Mouse (Mus musculus) lung, embryonic 16.5 days (tissue): ENCODE measurements around the gene Qpctl. TPM values are rescaled to one million over a fixed set of nuclear protein-coding genes. Genes with fewer than 3 reads are reported as not detected.

ENCODE experiments used
- ATAC-seq: fragments of 200-750 bp; cut with Nextera tagmentation; 2 replicates; pipeline ENCODE4 v1.8.0; 2017; ENCODE audit warnings: low read depth, mild to moderate bottlenecking, moderate library complexity
- H3K27ac ChIP-seq: fragments of 300-500 bp; sonication (generic); 2 replicates; pipeline ENCODE4 v1.5.1; 2014; ENCODE audit warnings: mild to moderate bottlenecking, control low read depth, low read length
- H3K27me3 ChIP-seq: fragments of 300-500 bp; sonication (generic); 2 replicates; pipeline ENCODE4 v1.6.1; 2014; ENCODE audit warnings: low read depth, low read length, mixed read lengths; ENCODE audit not compliant: control insufficient read depth, insufficient read depth
- H3K36me3 ChIP-seq: fragments of 300-500 bp; sonication (generic); 2 replicates; pipeline ENCODE4 v1.6.1; 2014; ENCODE audit warnings: low read length; ENCODE audit not compliant: control insufficient read depth, insufficient read depth
- H3K4me1 ChIP-seq: fragments of 300-500 bp; sonication (generic); replicated peaks from 2 replicates; pipeline ENCODE4 v1.6.1; 2014; ENCODE audit warnings: low read length, mixed read lengths; ENCODE audit not compliant: control insufficient read depth, insufficient read depth
- H3K4me2 ChIP-seq: fragments of 300-500 bp; sonication (generic); 2 replicates; pipeline ENCODE4 v1.6.1; 2014; ENCODE audit warnings: low read depth, low read length, control low read depth
- H3K4me3 ChIP-seq: fragments of 300-500 bp; sonication (generic); 2 replicates; pipeline ENCODE4 v1.5.1; 2014; ENCODE audit warnings: mild to moderate bottlenecking, low read length, control low read depth
- H3K9ac ChIP-seq: fragments of 300-500 bp; sonication (generic); 2 replicates; pipeline ENCODE4 v1.6.1; 2014; ENCODE audit warnings: low read length, control low read depth
- H3K9me3 ChIP-seq: fragments of 300-500 bp; sonication (generic); 2 replicates; pipeline ENCODE4 v1.6.1; 2016; ENCODE audit warnings: low read length; ENCODE audit not compliant: control insufficient read depth
- WGBS: fragments of 180-500 bp; shearing (Covaris S2); extraction: QIAGEN DNeasy Blood & Tissue Kit; methylation state at CpG from one replicate; pipeline ENCODE4 v1.1.7; 2014; 5-methylcytosine and 5-hydroxymethylcytosine counted together
- polyA plus RNA-seq: library from polyadenylated mRNA; unstranded; fragments of >200 nt; fragmentation: Nextera tagmentation; extraction: Ambion mirVana; gene quantifications from 2 replicates; pipeline ENCODE4 v1.2.1, GENCODE M21; 2015

Qpctl gene
- polyA plus RNA-seq, 1 experiment from 2014 or later, result 15.7 TPM

DNA sequence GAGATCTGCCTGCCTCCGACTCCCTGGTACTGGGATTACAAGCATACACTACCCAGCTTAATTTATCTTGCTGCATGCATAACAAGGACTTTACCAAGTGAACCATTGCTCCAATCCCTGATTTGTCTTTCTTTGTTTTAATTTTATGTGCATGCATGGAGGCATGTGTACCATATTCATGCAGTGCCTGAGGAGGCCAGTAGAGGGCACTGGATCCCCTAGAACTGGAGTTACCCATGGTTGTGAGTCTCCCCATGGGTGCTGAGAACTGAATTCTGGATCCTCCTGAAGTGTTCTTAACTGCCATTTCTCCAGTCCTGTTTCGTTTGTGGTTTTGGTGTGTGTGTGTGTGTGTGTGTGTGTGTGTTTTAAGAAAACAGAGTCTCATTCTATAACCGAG lies 17.9 kb upstream of the Qpctl start:
- WGBS, result 83% methylated on average over 3 of the region's 3 CpGs

DNA sequence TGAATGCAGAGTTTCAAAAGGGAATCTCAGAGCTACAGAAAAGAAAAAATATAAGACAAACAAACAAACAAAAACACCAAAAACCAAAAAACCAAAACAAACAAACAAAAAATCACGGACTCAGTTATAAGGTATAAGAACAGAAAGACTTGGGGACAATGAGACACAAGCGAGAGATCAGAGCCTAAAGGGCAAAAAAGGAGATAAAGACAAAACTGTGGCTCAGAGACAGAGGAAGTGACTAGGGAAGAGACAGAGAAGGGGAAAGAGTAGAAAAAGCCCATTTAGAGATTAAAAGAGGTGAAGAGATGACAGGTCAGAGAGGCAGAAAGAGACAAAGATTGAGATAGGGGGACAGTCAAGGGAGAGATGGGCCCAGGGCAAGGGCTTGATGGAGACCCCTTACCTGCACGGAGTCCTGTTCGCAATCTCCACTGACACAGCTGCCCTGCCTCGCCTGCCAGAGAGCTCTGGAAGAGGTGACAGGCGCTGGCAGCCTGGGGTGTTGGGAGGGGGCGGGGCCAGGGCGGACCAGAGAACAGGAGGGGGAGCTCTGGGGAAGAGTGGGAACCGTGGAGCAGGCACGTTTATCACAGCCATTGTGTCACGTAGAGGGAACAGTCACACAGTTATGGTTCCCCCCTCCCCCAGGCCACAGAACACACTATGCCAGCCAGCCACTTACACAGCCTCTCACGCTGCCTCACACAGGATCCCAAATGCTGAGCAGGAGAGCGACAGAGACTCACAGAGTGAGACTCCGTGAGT lies 16.7 kb upstream of the Qpctl start, which contains the start of gene Gipr:
Gene Gipr (minus strand): TSS at position 472 of the 768 bp plus-strand sequence.
- peaks cover 6% of the 10 kb centered on the region; the same call in 1 of the 2 replicates for H3K27me3 ChIP-seq
- peak within 1 kb of the TSS; percentile 19 for H3K4me3 ChIP-seq
- 0 out of 2 replicates have a peak, but pooled peaks cover 4% of the 10 kb centered on the region for H3K9me3 ChIP-seq
- H3K4me2 ChIP-seq, result peak within 1 kb of the TSS; percentile 43
- peaks cover 32% of the 10 kb centered on the region for H3K4me1 ChIP-seq
- no peaks in the 10 kb centered on the region for H3K36me3 ChIP-seq
- peak within 1 kb of the TSS; percentile 39; the same call in 1 of the 2 replicates for H3K9ac ChIP-seq
- peak; percentile 47 for ATAC-seq
- 8% methylated on average over 14 of the region's 14 CpGs for WGBS
- H3K27ac ChIP-seq, result peak within 1 kb of the TSS; percentile 47; the same call in 1 of the 2 replicates

More for the DNA sequence above, 17.9 kb upstream of the Qpctl start:
- Histone ChIP-seq H3K4me1 (peaks cover 32% of the 10 kb centered on the region), H3K36me3 (no peaks in the 10 kb centered on the region), H3K9me3 (0 out of 2 replicates have a peak, but pooled peaks cover 4% of the 10 kb centered on the region), H3K4me3 (no peak overlapping the region), H3K27ac (no peak overlapping the region), H3K4me2 (no peak overlapping the region), H3K9ac (no peak overlapping the region), H3K27me3 (peaks cover 6% of the 10 kb centered on the region; the same call in 1 of the 2 replicates)
- no peak for ATAC-seq

DNA sequence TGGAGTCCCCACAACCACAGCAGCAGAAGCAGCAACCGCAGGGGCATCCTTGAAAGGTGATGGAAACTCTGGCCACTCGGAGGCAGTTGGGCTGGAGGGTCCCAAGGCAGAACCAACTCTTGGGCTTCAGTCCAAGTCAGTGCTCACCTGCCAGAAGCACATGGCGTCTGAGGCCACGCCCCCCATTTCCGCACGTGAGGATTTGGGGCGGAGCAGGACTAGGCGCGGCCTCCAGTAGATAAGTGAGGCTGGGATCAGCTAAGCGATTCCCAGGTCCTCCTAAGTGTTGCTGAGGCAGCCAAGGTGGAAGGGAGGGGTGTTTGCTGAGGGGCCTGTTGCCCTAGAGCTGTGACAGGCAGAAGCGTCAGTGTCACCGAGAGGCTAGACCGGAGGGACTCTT lies 15.9 kb upstream of the Qpctl start:
- H3K4me1 ChIP-seq, result peaks cover 28% of the 10 kb centered on the region
- H3K4me2 ChIP-seq, result peak overlapping the region; percentile 43
- peak overlapping the region; percentile 18; the same call in 1 of the 2 replicates for H3K4me3 ChIP-seq
- H3K36me3 ChIP-seq, result no peaks in the 10 kb centered on the region
- WGBS, result under 1% methylated on average over 13 of the region's 13 CpGs
- H3K27me3 ChIP-seq, result peaks cover 6% of the 10 kb centered on the region; the same call in 1 of the 2 replicates
- peak; percentile 21 for ATAC-seq
- 0 out of 2 replicates have a peak, but pooled peaks cover 4% of the 10 kb centered on the region for H3K9me3 ChIP-seq
- H3K27ac ChIP-seq, result no peak overlapping the region
- H3K9ac ChIP-seq, result no peak overlapping the region

DNA sequence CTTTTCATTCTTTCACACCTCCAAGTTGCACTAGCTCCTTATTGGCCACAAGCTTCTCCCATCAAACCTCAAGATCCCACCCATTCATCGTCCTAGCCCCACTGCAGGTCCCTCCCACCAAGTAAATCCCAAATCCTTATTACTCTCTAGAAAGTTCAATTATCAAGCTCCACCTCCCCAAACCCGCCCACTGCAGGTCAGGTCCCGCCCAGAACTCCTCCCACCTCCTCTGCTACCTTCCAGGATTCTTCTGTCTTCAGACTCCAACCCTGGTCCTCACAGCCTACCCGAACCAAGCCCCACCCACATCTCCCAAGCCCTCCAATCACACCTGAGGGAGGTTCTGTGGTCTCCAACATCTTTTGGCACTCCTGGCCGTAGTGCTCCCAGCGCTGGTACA lies 15.1 kb upstream of the Qpctl start:
- H3K9me3 ChIP-seq, result 0 out of 2 replicates have a peak, but pooled peaks cover 4% of the 10 kb centered on the region
- H3K27me3 ChIP-seq, result peaks cover 14% of the 10 kb centered on the region
- H3K4me2 ChIP-seq, result peak overlapping the region; percentile 43
- no peaks in the 10 kb centered on the region for H3K36me3 ChIP-seq
- H3K9ac ChIP-seq, result no peak overlapping the region
- no peak overlapping the region for H3K27ac ChIP-seq
- peak; percentile 53 for ATAC-seq
- 0% methylated on average over 6 of the region's 6 CpGs for WGBS
- H3K4me3 ChIP-seq, result peak overlapping the region; percentile 7; the same call in 1 of the 2 replicates
- peaks cover 29% of the 10 kb centered on the region for H3K4me1 ChIP-seq

DNA sequence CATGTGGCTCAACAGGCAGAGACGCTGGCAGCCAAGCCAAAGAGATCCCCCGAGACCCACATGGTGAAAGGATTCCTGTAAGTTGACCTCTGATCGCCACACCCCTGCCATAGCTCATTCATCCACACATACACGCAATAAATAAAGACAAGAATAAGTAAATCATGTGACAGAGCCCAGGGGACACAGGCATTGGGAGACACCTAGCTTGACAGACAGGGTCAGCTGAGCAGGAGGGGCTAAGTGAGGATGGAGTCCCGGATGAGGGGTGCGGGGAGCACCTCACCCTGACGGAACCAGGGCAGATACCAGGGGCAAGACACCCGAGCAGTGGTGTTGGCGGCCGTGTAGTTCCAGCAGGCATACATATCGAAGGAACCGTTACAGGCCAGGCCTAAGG lies 14.7 kb upstream of the Qpctl start:
- Histone ChIP-seq H3K4me1 (peaks cover 29% of the 10 kb centered on the region), H3K27me3 (peaks cover 15% of the 10 kb centered on the region), H3K4me2 (peak overlapping the region; percentile 43; the same call in 1 of the 2 replicates), H3K36me3 (no peaks in the 10 kb centered on the region), H3K4me3 (no peak overlapping the region), H3K27ac (no peak overlapping the region), H3K9me3 (0 out of 2 replicates have a peak, but pooled peaks cover 4% of the 10 kb centered on the region), H3K9ac (no peak overlapping the region)
- 21% methylated on average over 12 of the region's 12 CpGs for WGBS
- no peak for ATAC-seq

DNA sequence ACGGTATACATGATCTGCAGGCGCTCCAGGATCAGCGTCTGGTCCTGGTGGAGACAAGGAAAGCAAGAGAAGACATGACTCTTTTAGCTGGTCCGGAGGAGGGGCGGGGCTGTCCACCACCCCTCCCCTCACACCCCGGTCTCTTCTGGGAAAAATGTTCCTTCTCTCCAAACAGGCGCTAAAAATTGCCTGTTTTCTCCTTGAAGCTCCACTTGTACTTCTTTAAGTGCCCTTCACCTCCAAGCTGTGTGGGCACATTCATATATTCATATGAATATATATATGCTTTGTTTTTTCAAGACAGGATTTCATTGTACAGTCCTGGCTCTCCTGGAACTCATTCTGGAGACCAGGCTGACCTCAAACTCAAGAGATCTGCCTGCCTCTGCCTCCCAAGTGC lies 13.8 kb upstream of the Qpctl start:
- ATAC-seq, result no peak
- Histone ChIP-seq H3K9ac (no peak overlapping the region), H3K4me2 (no peak overlapping the region), H3K27me3 (peaks cover 15% of the 10 kb centered on the region), H3K4me1 (peaks cover 29% of the 10 kb centered on the region), H3K9me3 (0 out of 2 replicates have a peak, but pooled peaks cover 4% of the 10 kb centered on the region), H3K36me3 (no peaks in the 10 kb centered on the region), H3K27ac (no peak overlapping the region), H3K4me3 (no peak overlapping the region)
- 61% methylated on average over 7 of the region's 7 CpGs for WGBS

DNA sequence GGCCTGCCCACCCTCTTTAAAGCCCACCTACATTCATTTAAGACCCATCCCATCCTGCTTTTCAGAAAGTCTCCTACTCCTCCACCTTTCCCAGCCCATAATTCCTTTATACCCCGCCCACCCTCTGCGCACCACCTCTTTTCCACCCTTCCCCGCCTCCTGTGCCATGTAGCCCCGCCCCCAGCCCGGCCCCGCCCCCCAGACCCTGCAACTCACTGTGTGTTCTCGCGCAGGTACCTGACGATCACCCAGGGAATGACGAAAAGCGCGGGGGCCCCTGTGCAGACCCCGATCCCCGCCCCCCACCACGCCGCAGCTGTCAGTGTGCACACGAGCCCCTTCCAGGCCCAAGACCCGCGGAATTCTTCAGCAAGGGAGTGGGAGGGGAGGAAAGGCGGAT lies 11.0 kb upstream of the Qpctl start:
- Histone ChIP-seq H3K4me3 (peak overlapping the region; percentile 46), H3K27me3 (peaks cover 15% of the 10 kb centered on the region), H3K9me3 (no peaks in the 10 kb centered on the region), H3K27ac (no peak overlapping the region), H3K9ac (peak overlapping the region; percentile 63), H3K4me2 (peak overlapping the region; percentile 77), H3K4me1 (peaks cover 28% of the 10 kb centered on the region), H3K36me3 (no peaks in the 10 kb centered on the region)
- ATAC-seq, result peak; percentile 49
- 1% methylated on average over 20 of the region's 20 CpGs for WGBS

DNA sequence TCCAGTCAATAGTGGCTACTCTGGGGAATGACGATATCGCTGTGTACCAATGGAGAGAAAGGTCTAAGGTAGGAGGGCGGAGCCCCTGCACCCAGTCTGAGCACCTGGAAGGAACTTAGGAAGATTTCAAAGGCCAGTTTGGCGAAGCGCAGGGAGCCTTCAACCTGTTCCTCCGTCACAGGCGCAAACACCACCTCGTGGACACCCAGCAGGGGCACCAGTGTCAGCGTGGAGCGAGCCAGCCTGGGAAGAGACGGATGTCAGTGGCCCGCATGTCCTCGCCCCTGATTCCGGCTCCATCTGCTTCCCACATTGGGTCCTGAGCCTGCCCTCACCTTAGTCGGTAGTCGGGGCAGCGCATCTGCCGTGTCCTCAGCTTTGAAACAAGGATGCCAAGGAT lies 10.3 kb upstream of the Qpctl start:
- Histone ChIP-seq H3K27me3 (peaks cover 11% of the 10 kb centered on the region), H3K4me1 (peaks cover 21% of the 10 kb centered on the region), H3K4me3 (peak overlapping the region; percentile 46), H3K9ac (peak overlapping the region; percentile 3; the same call in 1 of the 2 replicates), H3K4me2 (peak overlapping the region; percentile 77), H3K36me3 (peaks cover 3% of the 10 kb centered on the region), H3K27ac (no peak overlapping the region), H3K9me3 (no peaks in the 10 kb centered on the region)
- no peak for ATAC-seq
- WGBS, result 10% methylated on average over 18 of the region's 18 CpGs

DNA sequence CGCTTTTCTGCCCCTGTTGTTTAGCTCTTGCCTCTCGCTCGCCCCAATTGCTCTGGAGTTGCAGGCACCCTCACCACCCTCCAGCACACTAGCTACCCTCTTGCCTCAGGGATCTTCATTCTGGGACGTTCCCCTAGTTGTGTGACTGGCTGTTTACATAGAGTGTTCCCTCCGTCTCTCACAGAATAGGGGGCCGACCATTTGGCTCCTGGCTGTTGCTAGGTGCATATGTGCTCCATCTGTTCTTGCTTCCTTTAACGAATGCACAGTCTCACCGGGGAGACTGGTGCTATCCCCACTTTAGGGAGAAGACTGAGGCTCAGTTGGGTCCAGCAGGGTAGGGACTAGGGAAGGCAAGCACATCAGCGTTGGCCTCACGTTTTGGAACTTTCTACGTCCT lies 9.5 kb upstream of the Qpctl start:
- no peak overlapping the region for H3K4me2 ChIP-seq
- 57% methylated on average over 11 of the region's 11 CpGs for WGBS
- H3K4me3 ChIP-seq, result no peak overlapping the region
- peaks cover 16% of the 10 kb centered on the region; the same call in 1 of the 2 replicates for H3K4me1 ChIP-seq
- H3K9ac ChIP-seq, result no peak overlapping the region
- no peaks in the 10 kb centered on the region for H3K9me3 ChIP-seq
- peaks cover 8% of the 10 kb centered on the region for H3K36me3 ChIP-seq
- no peak for ATAC-seq
- peaks cover 9% of the 10 kb centered on the region for H3K27me3 ChIP-seq
- no peak overlapping the region for H3K27ac ChIP-seq
